Mouse (Mus musculus): ENCODE data around the gene Nprl2. TPM values are rescaled to one million over a fixed set of nuclear protein-coding genes. Genes with fewer than 3 reads are reported as not detected.

Nprl2 gene
- polyA plus RNA-seq, 1 experiment: 34.7 TPM

GRCm38 (mm10) chr9:107548820-107549219, 6.8 kb downstream of the Nprl2 start:
- Histone ChIP-seq H3K36me3 (ENCODE audit: control insufficient read depth, insufficient read depth, low read length) (peaks cover 2% of the 10 kb centered on the region), H3K4me3 (ENCODE audit: control insufficient read depth, low read depth, low read length) (peak overlapping the region; percentile 88), H3K4me1 (ENCODE audit: control insufficient read depth, insufficient read depth, low read length) (peaks cover 18% of the 10 kb centered on the region), H3K27ac (ENCODE audit: control insufficient read depth, insufficient read depth, low read depth, low read length) (peak overlapping the region; percentile 5; the same call in 1 of the 2 replicates), H3K27me3 (ENCODE audit: control insufficient read depth, insufficient read depth, low read length) (no peaks in the 10 kb centered on the region)
- TF ChIP-seq POLR2A (IDR thresholded peaks at IDR 0.05; ENCODE audit: control insufficient read depth, low read depth, low read length) (no peak), CTCF (IDR thresholded peaks at IDR 0.05; ENCODE audit: control insufficient read depth, insufficient read depth, insufficient replicate concordance, low read depth, low read length) (no peak)

DNA sequence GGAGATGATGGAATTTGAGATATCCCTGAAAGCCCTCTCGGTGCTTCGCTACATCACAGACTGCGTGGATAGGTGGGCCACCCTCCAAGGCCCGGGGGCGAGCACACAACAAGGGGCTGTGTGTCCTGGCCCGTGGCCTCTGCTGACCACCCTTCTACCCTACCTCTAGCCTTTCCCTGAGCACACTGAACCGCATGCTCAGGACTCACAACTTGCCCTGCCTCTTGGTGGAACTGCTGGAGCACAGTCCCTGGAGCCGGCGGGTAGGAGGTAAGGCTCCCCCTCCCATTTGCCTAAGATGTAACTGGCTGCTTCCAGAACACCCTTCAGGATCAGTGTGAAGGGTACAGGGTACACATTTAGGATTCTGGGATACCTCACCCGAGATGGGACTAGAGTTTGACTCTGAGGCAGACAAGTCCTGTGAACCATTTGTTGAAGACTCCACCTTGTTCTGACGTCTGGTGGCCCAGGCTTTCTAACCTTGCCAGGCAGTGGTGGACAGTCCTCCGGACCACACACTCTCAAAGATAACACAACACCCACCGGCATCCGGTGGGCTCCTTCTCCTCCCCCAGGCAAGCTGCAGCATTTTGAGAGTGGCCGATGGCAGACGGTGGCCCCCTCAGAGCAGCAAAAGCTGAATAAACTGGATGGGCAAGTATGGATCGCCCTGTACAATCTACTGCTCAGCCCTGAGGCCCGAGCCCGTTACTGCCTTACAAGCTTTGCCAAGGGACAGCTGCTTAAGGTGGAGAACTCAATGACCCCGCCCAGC, 7.5 kb downstream of the Nprl2 start:
- no peaks in the 10 kb centered on the region for H3K27me3 ChIP-seq (ENCODE audit: control insufficient read depth, insufficient read depth, low read length)
- peaks cover 2% of the 10 kb centered on the region for H3K36me3 ChIP-seq (ENCODE audit: control insufficient read depth, insufficient read depth, low read length)
- peaks cover 18% of the 10 kb centered on the region for H3K4me1 ChIP-seq (ENCODE audit: control insufficient read depth, insufficient read depth, low read length)
- H3K4me3 ChIP-seq (ENCODE audit: control insufficient read depth, low read depth, low read length): peak overlapping the region; percentile 88
- TF ChIP-seq POLR2A (IDR thresholded peaks at IDR 0.05; ENCODE audit: control insufficient read depth, low read depth, low read length): peak; percentile 35; the same call in 1 of the 2 replicates
- no peak for TF ChIP-seq CTCF (IDR thresholded peaks at IDR 0.05; ENCODE audit: control insufficient read depth, insufficient read depth, insufficient replicate concordance, low read depth, low read length)
- peak overlapping the region; percentile 12; the same call in 1 of the 2 replicates for H3K27ac ChIP-seq (ENCODE audit: control insufficient read depth, insufficient read depth, low read depth, low read length)

DNA sequence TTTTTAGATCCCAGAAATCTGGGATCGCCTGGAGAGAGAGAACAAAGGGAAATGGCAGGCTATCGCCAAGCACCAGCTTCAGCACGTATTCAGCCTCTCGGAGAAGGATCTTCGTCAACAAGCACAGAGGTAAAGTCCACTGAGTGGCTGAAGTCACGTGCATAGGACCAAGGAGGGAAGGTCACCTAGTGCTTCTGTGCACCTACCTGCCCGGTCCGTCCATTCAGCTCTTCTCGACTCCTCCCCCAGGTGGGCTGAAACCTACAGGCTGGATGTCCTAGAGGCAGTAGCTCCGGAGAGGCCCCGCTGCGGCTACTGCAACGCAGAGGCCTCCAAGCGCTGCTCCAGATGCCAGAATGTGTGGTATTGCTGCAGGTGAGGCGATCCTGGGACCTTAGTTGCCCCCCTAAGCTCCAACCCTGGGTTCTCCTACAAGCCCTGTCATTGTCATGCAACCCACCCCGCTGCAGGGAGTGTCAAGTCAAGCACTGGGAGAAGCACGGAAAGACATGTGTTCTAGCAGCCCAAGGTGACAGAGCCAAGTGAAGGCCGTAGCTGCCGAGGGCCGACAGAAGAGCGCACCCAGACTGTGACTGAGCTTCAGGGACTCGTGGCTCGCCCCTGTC, 8.6 kb downstream of the Nprl2 start:
- H3K36me3 ChIP-seq (ENCODE audit: control insufficient read depth, insufficient read depth, low read length): peaks cover 2% of the 10 kb centered on the region
- TF ChIP-seq CTCF (IDR thresholded peaks at IDR 0.05; ENCODE audit: control insufficient read depth, insufficient read depth, insufficient replicate concordance, low read depth, low read length): no peak
- TF ChIP-seq POLR2A (IDR thresholded peaks at IDR 0.05; ENCODE audit: control insufficient read depth, low read depth, low read length): no peak
- H3K27me3 ChIP-seq (ENCODE audit: control insufficient read depth, insufficient read depth, low read length): no peaks in the 10 kb centered on the region
- peak overlapping the region; percentile 88 for H3K4me3 ChIP-seq (ENCODE audit: control insufficient read depth, low read depth, low read length)
- H3K4me1 ChIP-seq (ENCODE audit: control insufficient read depth, insufficient read depth, low read length): peaks cover 18% of the 10 kb centered on the region
- peak overlapping the region; percentile 26 for H3K27ac ChIP-seq (ENCODE audit: control insufficient read depth, insufficient read depth, low read depth, low read length)

DNA sequence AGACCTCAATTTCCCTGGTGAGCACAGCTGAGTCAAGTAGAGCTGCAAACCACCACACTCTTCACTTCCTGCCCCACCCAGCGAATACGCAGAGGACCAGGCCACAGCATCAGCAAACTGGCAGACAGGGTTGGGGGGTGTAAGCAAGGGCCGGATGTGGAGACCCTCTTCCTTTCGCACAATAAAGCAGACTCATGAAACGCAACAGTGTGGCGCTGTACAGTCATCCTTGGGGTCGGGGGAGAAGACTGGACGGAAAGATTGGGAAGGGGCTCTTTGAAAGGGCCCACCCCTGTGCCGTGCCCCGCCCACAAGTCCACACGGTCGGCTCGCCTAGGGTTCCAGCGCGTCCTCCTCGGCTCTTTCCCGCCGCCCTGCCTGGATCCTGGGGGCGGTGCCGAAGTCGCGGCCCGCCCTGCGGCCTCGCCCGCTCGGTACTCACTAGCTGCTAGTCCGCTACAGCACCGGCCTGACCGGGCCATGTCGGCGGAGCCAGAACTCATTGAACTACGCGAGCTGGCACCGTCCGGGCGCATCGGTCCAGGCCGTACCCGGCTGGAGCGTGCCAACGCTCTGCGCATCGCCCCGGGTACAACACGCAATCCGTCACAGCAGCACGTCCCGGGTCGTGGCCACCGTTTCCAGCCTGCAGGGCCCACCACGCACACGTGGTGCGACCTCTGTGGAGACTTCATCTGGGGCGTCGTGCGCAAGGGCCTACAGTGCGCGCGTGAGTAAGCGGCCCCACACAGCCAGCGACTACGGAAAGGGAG, 9.3 kb downstream of the Nprl2 start, which contains the start of gene Rassf1:
Gene Rassf1 (plus strand): TSS at position 439 of the 773 bp plus-strand sequence.
- Histone ChIP-seq H3K4me3 (ENCODE audit: control insufficient read depth, low read depth, low read length) (peak within 1 kb of the TSS; percentile 88), H3K27ac (ENCODE audit: control insufficient read depth, insufficient read depth, low read depth, low read length) (peak within 1 kb of the TSS; percentile 73), H3K36me3 (ENCODE audit: control insufficient read depth, insufficient read depth, low read length) (peaks cover 2% of the 10 kb centered on the region), H3K27me3 (ENCODE audit: control insufficient read depth, insufficient read depth, low read length) (no peaks in the 10 kb centered on the region), H3K4me1 (ENCODE audit: control insufficient read depth, insufficient read depth, low read length) (peaks cover 18% of the 10 kb centered on the region)
- peak; percentile 25; the same call in 1 of the 2 replicates for TF ChIP-seq POLR2A (IDR thresholded peaks at IDR 0.05; ENCODE audit: control insufficient read depth, low read depth, low read length)
- no peak for TF ChIP-seq CTCF (IDR thresholded peaks at IDR 0.05; ENCODE audit: control insufficient read depth, insufficient read depth, insufficient replicate concordance, low read depth, low read length)

- H3K4me3 ChIP-seq (ENCODE audit: control insufficient read depth, low read depth, low read length): peak overlapping the region; percentile 88
- H3K4me1 ChIP-seq (ENCODE audit: control insufficient read depth, insufficient read depth, low read length): peaks cover 13% of the 10 kb centered on the region
- TF ChIP-seq CTCF (IDR thresholded peaks at IDR 0.05; ENCODE audit: control insufficient read depth, insufficient read depth, insufficient replicate concordance, low read depth, low read length) (no peak), POLR2A (IDR thresholded peaks at IDR 0.05; ENCODE audit: control insufficient read depth, low read depth, low read length) (no peak; the same call in 1 of the 2 replicates)
- H3K27ac ChIP-seq (ENCODE audit: control insufficient read depth, insufficient read depth, low read depth, low read length): peak overlapping the region; percentile 73
- H3K36me3 ChIP-seq (ENCODE audit: control insufficient read depth, insufficient read depth, low read length): peaks cover 2% of the 10 kb centered on the region
- H3K27me3 ChIP-seq (ENCODE audit: control insufficient read depth, insufficient read depth, low read length): no peaks in the 10 kb centered on the region
These were observed 9.9 kb downstream of the Nprl2 start for GRCm38 (mm10) chr9:107551890-107552355.

DNA sequence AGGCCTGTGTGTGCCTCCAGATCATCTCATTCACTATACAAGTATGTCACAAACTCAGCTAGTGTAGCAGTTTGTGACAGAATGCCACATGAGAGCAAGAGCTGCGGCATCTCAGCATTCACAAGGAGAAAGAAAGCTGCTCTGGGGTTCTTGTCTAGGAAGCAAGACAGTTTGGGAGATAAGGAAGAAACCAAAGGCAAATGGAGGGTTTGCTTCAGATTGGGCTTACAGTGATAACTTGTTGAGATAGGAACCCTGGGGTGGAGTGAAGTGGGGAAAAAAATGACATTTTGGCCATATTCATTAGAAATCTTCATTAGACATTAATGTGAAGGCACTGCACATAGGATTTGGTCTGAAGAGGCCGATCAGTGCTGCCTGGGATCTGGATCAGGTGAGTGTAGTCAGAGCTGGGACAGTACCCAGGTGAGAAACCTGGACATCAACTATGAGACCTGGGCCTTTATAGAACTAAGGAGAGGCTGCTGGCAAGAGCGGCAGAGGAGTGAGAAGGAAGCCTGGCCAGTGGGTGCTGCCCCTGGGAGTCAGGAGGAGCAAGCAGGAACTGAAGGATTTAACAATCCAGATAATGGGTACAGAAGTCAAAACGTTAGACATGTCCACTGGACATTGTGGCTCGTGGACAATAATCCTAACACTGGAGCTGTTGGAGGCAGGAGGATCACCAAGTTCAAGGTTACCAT, 10.8 kb downstream of the Nprl2 start:
- Histone ChIP-seq H3K4me1 (ENCODE audit: control insufficient read depth, insufficient read depth, low read length) (peaks cover 10% of the 10 kb centered on the region), H3K27me3 (ENCODE audit: control insufficient read depth, insufficient read depth, low read length) (no peaks in the 10 kb centered on the region), H3K36me3 (ENCODE audit: control insufficient read depth, insufficient read depth, low read length) (peaks cover 2% of the 10 kb centered on the region), H3K4me3 (ENCODE audit: control insufficient read depth, low read depth, low read length) (peak overlapping the region; percentile 88), H3K27ac (ENCODE audit: control insufficient read depth, insufficient read depth, low read depth, low read length) (peak overlapping the region; percentile 76)
- TF ChIP-seq POLR2A (IDR thresholded peaks at IDR 0.05; ENCODE audit: control insufficient read depth, low read depth, low read length): no peak
- TF ChIP-seq CTCF (IDR thresholded peaks at IDR 0.05; ENCODE audit: control insufficient read depth, insufficient read depth, insufficient replicate concordance, low read depth, low read length): no peak
